Mouse (Mus musculus) urinary bladder, postnatal 4 days (tissue): ENCODE results near the gene Prss40.
"Not testable (repeated sequence)": the region's sequence is repeated elsewhere in the genome, so short reads cannot be mapped to it uniquely, and the experiment has no call there.

Source experiments
- DNase-seq, 2 experiments: peaks; one replicate each; pipeline ENCODE4 v3.0.0; 2021 to 2022; ENCODE audit warnings: low spot score in 2 of 2

The Prss40 gene

GRCm38 (mm10) chr1:34535043-34535698, 25.6 kb downstream of the Prss40 start, which contains the start of gene Cfc1:
Gene Cfc1, plus strand, starts transcription at chr1:34535648.
- DNase-seq: not testable (repeated sequence)

DNA sequence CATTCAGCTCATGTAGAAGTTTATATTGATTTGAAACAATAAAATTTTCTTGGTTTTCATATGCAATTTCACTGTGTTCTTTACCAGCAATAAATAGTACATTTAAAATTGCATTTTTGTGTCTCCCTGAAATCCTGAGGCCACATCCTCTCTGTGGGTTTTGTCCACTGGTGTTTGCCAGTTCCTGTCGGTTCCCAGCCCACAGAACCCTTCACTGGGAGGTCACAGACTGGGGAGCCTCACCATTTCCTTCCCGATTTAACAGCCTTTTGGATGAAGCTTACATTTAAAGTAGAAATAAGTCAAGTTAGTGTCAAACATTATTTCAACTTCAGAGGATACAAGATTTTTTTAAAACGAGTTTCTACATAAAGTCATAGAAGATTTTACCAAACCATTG, 26.2 kb downstream of the Prss40 start:
- DNase-seq: not testable (repeated sequence)

- DNase-seq: no peak
Measured at GRCm38 (mm10) chr1:34523647-34524046, 37.1 kb downstream of the Prss40 start.

DNA sequence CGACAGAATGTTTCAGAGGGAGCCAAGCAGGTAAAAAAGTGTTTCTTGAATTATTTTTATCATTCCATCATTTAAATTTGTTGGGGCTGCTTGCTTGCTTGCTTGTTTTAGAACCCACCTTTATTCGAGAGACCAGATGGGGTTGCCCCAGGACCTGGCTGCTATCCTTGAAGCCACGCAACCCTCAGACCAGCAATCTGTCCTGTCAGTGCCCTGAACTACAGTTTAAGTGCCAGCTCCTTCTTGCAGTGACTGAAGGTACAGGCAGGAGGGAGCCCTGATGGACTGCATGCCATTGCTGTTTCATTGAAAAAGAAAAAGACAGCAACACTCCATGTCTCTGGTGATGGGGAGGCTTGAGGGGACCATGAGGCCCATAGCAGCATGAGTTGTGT, 37.9 kb downstream of the Prss40 start:
- no peak for DNase-seq

GRCm38 (mm10) chr1:34522205-34522849, 38.4 kb downstream of the Prss40 start:
- DNase-seq: no peak

- no peak for DNase-seq
Measured at GRCm38 (mm10) chr1:34518259-34518658, 42.5 kb downstream of the Prss40 start.

DNA sequence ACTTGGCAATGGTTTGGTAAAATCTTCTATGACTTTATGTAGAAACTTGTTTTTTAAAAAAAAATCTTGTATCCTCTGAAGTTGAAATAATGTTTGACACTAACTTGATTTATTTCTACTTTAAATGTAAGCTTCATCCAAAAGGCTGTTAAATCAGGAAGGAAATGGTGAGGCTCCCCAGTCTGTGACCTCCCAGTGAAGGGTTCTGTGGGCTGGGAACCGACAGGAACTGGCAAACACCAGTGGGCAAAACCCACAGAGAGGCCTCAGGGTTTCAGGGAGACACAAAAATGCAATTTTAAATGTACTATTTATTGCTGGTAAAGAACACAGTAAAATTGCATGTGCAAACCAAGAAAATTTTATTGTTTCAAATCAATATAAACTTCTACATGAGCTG, 42.9 kb downstream of the Prss40 start:
- DNase-seq: not testable (repeated sequence)

- DNase-seq: not testable (repeated sequence)
Measured at GRCm38 (mm10) chr1:34517297-34517696, 43.4 kb downstream of the Prss40 start.

DNA sequence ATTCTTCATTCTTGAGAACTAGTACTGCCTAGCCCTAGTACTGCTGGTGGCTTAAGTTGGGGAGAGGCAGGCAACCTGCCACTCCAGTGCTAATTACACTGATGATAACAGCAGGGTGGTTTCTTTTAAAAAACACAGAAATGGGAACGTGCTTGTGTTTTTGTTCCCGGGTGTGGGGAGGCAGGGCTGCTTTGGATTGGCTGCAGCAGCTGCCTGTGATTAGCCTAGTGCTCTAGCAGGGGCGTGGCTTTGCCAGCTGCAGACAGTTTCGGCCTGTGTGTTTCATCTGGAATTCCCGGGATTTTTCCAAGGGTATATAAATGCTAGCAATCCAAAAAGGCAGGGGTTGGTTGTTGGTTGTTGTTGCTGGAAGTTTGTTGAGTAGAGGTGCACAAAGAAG, 44.1 kb downstream of the Prss40 start:
- DNase-seq: no peak

DNA sequence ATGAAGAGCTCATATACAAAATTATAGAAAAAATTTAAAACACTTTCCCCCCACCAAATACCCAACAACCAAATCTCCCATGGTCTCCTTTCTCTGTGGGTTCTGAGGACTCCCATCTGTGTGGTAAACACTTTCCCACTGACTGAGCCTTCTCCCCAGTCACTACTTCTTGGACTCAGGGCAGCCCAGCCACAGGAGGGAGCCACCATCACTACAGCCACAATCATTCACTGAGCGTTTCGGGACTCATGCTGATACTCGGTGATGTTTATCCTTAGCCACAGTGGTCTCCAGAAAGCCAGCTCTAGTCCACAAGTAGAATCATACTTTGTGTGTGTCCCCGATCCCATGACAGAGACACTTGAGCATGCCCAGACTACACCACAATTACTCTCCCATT, 47.7 kb downstream of the Prss40 start:
- no peak for DNase-seq

DNA sequence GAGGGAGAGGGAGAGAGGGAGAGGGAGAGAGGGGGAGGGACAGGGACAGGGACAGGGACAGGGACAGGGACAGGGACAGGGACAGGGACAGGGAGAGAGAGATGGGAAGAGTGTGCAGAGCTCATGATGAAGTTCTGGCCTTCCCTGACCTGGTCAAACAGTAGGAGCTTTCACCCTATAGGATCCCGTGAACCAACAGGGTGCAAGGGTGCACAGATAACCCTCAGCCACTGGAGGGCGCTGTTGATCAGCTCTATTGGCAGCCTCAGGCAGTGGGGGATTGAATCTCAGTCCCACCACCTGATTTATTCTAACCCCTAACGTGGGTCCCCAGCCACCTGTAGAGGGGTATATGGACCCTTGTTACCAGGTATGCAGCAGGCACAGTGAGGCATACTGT, 49.7 kb downstream of the Prss40 start:
- no peak for DNase-seq

- no peak for DNase-seq
Measured at GRCm38 (mm10) chr1:34510575-34510981, 50.2 kb downstream of the Prss40 start.

DNA sequence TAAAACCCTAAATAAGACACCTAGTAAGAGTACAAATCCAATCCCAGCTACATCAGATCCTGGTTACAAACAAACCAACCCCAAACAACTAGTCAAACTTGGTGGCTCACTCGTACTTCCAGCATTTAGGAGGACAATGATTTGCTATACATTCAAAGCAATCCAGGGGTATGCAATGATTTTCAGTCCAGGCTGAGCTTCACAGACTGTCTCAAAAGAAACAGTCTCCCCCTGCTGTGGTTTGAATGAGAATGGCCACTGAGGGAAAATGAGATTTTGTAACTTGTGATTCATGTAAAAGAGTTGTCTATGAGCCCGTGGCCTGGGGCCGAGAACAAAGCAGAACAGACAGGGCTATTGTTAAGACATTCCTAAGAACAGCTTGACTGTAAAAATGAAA, 52.8 kb downstream of the Prss40 start:
- DNase-seq: no peak

DNA sequence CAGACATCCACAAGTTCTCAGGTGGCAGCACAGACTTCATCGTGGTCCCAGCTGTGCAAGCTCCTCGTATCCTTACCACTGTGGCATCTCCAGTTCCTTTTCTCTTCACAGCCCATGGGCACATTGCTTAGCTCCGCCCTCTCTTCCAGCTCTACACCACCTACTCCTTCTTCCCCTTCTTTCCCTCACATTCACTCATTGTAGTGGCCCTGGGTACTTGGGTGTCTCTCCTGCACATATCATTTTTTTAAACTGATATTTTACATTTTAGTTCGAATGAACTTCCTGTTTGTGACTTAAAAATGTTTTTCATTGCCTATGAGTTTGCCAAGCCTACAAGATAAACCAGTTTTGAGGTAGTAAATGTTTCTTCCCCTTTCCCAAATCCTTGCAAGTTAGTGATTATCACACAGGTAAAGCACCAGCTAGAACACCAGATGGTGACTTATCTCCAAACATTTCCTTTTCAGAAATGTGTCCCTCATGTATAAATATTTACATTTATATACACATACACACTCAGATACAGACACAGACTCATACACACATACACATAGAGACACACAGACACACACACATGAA, 54.7 kb downstream of the Prss40 start:
- no peak for DNase-seq

GRCm38 (mm10) chr1:34505307-34505706, 55.4 kb downstream of the Prss40 start:
- no peak for DNase-seq

- DNase-seq: no peak
Measured at GRCm38 (mm10) chr1:34502991-34503390, 57.8 kb downstream of the Prss40 start.
